Mouse (Mus musculus): ENCODE measurements around the gene Tlr4.

The Tlr4 gene

DNA sequence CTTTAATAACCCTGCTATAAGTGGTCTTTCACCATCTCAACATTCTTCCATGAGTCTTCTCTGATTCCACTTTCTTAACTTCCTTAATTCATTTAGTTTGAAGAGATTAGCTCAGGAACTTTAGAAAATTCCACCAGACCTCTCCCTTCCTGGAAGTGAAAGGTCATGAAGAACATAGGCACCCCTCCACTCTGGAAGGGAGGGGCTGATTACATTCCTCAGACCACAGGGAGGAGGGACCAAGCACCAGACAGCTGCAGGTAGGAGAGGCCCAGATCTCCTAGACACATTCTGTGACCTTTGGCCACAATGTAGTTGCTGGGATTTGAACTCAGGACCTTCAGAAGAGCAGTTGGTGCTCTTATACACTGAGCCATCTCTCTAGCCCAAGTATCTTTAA is 72.7 kb downstream of the Tlr4 start:
- no peak for DNase-seq (ENCODE audit: low read depth, low spot score)

DNA sequence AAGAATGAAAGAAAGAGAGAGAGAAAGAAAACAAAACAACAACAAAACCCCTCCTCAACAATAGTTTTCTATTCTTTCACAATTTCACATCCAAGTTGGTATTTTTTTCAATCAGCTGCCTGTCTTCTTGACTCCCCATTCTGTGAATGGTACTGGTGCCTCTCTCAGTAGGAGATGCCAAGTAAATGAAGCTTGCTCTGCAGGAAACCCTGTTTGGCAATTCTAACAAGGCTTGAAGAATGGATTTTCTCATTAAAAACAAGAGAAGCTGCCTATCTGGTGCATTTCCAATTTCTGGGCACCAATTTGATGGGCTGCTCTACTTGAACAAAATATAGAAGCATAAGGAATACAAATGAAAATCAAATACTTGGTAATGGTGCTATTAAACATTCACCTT is 74.1 kb downstream of the Tlr4 start:
- DNase-seq (ENCODE audit: low read depth, low spot score), result peak; percentile 25

DNA sequence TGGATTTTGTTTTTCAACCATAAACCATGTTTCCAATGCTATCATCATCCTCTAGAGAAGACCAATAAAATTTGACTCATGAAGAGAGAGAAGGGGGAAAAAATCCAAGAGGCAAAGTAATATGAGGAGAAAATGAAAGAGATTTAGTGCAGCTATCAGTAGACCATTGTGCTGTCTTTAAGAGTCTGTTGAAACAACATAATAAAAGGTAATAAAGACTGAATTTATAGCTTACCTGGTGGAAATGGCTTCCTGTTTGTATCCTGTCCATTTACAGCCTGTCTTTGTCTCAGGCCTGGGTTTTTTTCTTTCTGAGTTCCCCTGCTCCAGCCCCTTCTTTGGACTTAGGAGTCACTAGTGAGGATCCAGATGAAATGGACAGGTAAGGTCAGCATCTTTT is 81.0 kb downstream of the Tlr4 start:
- no peak for DNase-seq (ENCODE audit: low read depth, low spot score)

DNA sequence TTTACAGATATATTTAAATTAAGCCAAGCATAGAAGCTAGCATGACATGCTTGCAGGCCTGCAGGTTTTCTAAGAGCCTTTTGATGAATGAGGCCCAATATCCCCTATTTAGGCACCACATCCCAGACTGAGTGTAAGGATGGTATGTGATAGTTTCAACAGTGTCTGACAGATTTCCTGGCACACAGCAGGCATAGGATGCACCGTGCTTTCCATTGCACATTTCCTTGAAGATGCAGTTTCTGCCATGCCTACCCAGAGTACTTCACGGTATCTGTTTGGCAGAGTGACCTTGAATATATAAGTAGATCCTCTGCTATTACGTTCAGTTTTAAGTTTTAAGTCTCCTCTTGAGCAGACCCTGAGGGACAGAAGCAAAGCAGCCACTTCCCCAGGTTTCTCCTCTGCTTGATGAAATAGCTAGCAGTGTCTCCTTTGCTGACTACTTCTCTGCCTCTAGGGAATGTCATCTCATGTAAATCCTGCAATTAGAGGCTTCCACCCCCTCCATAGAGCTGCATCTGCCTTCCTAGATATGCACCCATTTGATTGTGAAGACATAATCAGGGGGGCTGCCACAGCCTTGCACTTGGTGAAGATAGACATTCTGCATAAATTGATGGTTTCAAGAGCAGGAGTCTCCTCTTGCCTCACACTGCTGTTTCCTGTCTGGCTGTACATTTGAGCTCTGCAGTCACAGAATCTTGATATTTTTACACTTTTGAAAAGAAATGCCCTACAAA is 92.4 kb downstream of the Tlr4 start:
- DNase-seq (ENCODE audit: low read depth, low spot score), result peak; percentile 66

DNA sequence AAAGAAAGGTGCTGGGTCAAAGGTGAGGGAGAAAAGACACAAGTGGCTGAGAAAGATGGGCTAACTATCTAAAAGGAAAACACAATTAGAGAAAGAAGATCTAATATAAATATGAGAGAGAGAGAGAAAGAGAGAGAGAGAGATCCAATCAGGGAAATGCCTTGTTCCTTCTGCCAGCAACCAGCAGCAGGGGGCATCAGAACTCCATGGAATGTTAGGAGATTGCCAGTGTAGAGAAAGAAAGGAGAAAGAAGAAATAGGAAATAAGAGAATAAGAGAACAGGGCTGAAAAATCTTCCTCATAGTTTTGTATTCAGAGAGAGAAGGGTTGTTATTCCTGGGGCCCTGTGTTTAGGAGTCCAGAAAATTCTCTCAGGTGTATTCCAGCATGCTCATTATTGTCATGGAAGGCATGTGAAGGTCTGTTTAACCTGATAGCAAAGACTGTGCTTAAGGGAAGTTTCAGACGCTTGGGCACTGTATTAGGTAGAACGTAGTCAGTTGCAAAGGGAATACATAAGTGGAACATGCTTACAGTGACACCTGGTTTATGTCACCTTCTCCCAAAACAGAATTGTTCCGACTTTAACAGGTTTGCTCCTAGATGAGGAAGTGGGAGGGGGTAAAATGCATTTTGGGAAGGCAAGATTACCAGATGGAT is 96.4 kb downstream of the Tlr4 start:
- peak; percentile 80 for DNase-seq (ENCODE audit: low read depth, low spot score)

DNA sequence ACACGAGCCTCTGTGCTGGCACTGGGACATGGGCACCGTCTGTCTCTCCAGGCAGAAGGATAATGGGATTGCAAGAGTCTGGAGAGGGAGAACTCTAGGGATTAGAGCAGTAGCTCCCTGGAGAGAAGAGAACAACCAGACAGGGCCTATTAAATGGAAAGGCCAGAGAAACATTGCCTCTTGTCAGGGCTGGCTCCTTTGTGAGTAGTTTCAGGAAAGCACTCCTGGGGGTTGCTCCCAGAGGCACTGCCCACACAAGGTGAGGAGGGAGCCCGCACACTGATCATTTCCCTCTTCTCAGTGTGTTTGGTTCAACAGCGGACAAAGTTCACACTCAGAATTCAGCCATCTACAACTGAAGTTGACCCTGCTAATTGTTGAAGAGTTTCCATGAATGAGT is 98.7 kb downstream of the Tlr4 start:
- no peak for DNase-seq (ENCODE audit: low read depth, low spot score)

DNA sequence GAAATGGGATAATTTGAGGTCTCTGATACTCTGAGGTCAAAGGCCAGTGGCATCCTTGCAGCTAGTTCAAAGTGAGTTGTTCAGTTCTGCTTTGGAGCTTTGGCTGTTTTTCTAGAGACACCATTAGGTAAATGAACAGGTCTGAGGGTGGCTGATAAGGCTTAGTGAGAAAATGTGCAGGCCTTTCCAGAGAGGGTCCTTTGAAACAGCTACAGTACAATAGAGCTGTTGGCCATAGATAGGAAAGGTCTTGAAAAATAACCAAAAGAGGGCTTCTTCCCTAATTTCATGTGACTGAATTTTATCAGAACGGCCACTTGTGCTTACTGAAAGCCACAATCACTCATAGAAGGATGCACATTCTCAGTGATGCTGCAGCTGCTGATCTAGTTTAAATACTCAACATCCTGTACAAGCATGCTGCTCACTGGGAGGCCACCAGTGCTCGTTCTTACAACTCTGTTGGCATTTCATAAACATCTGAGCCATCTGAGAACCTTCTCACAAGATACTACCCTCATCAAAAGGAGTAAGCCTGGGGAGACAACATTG is 100.2 kb downstream of the Tlr4 start:
- DNase-seq (ENCODE audit: low read depth, low spot score), result no peak

DNA sequence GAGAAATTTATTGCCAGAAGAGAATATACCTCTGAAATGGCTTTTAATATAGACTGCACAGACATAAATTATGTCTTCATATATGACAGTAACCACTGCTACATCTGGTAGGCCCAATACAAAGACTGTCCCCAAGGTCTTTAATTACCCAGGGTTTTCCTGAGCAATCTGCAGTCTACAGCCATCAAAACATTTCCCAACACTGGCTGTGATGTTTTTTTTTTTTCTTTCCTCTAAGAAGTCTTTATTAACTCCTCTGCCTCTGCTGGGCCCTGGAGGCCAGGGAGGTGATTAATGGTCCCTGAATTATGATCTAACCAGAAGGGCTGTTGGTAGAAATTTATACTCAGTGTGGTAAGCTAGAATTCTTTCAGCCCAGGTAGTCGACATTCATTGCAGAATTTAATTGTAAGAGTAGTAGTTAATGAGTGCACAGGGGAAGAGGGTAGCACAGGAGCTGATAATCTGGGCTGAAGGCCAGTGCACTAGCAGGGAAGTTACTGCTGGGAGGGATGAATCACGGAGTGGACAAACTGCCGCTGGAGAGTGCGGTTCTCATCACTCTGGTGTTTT is 111.2 kb downstream of the Tlr4 start:
- DNase-seq (ENCODE audit: low read depth, low spot score), result no peak

DNA sequence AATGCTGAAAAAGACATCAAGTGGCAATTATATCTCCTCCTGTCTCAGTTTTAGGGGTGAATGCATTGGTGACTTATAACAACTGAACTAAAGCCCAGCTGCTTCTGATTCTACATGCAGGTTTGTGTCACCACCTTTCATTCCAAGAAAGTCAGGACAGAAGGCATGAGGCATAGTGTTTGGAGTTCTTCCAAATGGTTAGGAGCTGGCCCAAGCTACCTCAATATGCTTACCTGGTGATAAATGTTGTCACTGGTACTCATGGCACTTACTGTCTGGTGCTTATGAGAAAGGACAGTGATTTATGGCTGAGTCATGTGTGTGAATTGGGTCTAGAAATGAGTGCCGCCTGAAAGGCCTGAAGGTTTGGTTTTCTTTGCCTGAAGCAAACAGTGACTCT is 114.5 kb downstream of the Tlr4 start:
- DNase-seq (ENCODE audit: low read depth, low spot score), result peak; percentile 88

DNA sequence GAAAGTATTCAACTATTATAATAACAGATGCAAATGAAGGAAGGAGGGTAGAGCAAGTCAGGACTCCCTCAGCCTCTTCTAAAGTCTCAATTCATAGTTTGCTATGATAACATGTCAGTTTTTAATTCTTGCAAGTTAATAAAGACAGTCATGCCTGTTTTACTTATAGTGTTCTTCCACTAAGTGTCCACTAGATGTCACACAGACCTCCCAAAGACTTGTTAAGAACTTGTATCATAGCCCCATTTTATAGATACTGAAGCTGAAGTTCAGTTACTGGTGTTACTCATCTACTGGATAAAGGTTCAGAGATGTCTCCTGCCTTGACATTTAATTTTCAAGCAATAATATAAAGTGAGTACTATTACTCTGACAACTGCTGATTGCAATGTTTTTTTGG is 116.3 kb downstream of the Tlr4 start:
- peak; percentile 49 for DNase-seq (ENCODE audit: low read depth, low spot score)

DNA sequence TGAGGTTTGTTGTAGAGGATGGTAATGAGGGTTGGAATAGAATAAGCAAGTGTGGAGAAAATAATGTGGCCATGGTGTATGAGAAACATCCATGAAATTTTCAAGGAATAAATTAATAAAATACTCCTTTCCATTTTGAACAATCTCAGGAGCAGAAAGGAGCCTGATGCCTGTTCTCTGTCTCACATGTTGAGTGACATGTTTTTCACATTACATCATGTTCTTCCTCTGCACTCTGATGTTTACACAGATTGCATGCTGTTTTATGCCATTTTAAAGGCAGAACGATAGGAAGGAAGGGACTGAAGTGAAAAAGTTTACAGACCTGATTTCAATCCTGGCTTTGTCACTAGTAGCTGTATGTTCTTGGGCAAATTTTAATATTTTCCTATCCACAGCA is 120.3 kb downstream of the Tlr4 start:
- DNase-seq (ENCODE audit: low read depth, low spot score), result no peak

DNA sequence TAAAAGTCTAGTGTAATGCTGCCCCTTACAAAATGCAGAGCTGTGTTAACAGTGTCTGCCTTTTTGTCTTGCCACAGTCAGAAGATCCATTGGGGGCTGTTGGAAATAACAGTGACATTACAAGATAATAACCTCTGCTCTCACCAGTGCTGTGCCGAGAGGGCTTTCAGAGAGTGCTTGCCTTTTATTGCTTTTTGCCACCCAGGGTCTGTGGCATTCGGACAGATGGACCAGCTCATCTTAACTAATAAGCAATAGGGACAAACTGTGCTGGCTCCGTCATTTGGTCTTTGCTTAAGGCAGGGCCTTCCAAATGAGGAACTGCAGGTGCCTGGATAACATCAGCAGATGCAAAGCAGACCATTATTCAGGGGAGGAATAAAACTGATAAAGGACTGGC is 147.5 kb downstream of the Tlr4 start:
- peak; percentile 4 for DNase-seq (ENCODE audit: low read depth, low spot score)
